Mouse (Mus musculus) c-Kit-negative CD71-positive TER-119-positive erythroid progenitor cells, embryonic 14.5 days (primary cell): ENCODE data around the gene Lin7a.

Experiments used
- DNase-seq: peaks from one replicate; pipeline ENCODE4 v3.0.0-alpha.2; 2013; ENCODE audit warnings: low read depth, low spot score

Gene Lin7a

DNA sequence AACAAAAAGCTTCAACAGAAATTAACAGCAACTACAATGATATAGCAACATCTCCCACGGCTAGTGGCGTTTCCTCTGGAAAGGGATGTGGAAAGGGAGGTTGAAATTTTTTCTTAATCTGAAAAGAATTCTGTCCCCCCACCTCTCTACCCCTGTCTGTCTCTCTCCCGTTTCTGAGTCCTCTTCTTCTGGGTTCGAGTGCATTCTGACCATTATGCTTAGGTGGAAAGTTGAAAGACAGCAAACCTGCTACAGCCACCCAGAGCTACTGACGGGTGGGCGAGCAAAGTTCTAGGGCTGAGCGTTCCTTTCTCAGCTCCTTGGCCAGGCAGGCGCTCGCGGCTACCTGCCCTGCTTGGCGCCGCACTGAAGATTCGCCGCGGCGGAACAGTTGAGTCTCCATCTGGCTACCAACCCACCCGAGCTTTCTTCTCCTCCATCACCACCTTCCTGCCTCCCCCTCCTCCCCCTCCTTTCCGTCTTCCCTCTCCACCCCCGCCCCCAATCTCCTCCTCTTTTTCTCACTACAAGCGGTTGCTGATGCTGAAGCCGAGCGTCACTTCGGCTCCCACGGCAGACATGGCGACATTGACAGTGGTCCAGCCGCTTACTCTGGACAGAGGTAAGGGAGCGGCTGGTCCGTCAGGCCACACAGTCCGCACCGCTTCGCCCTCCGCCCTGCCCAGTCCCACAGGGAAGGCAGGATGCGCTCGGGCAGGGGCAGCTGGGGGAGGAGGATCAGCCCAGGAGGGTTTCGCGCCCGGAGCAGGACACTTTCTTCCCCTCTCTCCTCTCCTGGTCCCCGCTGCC, at the start of gene Lin7a:
TSS of gene Lin7a (plus strand) at position 366 of the 810 bp plus-strand sequence.
- DNase-seq = no peak

DNA sequence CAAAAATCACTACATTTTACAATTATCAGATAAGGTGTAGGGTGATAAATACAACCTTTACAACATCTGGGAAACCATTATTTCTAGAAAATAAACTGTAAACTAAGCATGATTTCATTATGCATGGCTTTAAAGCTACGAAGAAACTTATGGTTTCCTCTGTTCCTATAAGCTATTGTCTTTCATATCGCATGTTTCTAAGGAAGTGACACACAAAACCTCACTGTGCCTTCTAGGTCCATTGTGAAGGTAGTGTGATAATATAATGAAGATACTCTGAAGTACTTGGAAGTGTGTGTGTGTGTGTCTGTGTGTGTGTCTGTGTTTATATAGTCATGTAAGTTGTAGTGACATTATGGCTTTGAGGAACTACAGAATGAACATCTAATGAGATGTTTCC, 49.8 kb upstream of the Lin7a start:
- no peak for DNase-seq

DNA sequence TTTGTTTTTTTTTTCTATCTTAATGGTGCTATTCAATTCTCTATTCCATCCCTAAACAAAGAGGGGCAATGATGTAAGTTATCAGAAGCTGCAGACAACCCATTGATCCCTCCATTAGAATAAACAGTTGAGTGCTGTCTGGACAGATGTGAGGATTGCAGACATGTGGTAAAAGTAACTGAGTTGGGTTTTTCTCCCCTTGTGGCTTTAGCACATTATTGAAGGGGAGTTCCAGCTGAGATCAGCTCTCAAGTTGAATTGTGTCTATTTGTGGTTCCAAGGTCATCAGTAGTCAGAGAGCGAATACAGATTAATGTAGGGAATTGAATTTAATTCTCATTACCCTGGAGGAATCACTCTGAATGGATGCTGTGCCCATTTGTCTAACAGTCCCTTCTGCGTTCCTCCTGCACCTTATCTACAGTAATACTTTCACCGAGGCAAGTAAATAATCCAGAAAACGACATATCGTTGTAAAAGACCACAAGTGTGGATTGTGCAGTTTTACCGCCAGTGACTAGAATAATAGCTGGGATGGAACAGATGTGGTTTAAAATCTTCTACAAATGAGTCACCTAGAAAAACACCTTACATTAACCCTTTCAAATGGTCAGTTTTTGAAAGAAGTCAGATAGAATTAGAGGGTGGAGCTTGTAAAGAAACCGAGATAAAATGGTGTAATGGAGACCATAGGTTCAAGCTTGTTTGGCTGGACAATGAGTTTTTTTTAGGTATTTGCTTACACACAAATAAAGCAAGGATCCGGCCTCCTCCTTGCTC, 48.9 kb upstream of the Lin7a start:
- DNase-seq = no peak

DNA sequence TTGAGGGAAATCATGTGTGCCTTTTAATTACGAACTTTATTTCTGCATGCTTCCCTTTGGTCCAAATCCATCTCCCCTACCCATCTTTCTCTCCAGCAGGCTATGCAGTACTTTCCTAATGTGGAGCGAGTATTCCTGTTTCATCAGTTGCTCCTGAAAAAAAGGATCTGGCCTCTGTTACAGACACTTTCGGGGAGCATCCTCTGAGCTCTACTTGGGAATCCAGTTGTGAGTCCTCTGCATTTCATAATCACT, 48.4 kb upstream of the Lin7a start:
- DNase-seq = no peak

DNA sequence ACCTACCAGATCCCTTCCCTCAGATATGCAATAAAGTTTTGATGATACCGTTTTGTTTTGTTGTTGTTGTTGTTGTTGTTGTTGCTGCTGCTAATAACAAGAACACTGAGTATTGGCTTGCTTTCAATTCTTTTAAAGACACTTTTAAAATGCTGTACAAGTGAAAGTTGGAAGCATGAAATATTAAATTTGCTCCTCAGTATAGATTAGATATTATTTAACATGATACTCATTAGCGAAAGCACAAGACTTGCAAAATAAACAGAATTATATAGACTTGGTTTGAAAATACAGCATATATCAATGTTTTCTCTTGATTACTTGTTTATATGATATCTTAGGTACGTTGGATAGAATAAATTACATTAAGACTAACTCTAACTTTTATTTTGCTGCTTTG, 47.7 kb upstream of the Lin7a start:
- DNase-seq = no peak

DNA sequence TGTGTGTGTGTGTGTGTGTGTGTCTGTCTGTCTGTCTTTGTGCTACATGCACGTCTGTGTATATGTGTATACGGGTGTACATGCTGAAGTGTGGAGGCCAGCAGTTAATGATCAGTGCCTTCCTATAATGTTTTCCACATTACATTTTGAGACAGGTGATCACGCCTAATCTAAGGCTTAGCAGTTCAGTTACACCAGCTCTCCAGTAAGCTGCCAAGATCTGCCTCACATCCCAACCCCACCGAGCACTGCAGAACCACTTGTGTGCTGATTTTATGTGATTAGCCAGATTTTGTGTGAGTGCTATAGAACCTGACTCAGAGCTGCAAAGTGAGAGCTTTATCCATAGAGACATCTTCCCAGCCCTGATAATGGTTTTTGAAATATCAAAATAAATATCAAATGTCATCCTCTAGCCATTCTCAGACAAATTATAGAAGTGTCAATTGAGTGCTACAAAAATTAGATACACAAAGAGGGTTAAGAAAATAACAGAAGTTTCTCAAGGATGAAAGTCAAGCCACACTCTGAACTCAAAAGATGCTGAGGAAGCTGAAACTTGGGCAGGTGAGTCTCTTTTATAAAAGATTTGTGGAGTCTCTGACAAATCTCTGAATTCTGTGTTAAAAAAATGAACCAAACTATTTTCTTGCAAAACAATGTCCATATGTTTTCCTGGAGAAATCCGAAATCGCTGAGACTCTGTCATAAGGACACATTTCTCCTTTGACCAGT, 46.7 kb upstream of the Lin7a start:
- DNase-seq = no peak

DNA sequence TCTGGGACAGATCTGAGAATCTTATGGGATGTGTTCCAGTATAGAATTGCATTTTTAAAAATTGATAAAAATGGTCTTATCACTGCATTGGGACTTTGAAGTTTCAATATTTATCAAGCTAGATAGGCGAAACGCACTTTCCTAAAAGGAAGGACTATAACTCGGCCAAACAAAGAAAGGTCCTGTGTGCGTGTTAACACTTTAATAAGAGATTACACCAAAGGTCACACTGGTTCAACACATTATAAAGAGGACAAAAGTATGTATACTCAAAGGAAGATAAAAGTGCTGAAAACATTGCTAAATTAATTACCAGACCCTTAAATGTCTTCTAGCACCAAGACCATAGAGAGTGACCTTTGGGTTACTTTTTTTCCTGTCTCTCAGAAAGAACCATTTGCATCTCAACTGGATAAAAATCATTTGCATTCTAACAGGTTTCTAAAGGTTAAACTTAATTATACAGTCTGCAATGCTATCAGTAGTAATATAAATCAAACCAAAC, 46.1 kb upstream of the Lin7a start:
- DNase-seq = no peak

DNA sequence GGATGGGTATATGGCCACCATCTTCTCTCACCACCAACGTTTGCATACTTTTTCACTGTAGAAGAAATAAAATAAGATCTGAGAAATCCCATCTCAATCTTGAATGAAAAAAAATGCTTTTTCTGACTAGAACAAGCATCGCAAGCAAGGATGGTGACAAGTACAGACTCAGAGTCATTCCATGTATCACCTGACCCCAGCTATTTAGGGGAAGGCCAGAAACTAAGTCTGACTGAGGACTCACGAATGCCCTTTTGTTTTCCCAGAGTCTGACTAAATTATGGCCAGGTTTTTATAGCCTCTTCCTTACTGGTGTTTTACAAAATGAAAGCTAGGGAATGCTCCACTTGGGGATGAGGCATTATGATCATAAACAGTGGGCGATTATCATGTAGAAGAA, 45.6 kb upstream of the Lin7a start:
- no peak for DNase-seq

DNA sequence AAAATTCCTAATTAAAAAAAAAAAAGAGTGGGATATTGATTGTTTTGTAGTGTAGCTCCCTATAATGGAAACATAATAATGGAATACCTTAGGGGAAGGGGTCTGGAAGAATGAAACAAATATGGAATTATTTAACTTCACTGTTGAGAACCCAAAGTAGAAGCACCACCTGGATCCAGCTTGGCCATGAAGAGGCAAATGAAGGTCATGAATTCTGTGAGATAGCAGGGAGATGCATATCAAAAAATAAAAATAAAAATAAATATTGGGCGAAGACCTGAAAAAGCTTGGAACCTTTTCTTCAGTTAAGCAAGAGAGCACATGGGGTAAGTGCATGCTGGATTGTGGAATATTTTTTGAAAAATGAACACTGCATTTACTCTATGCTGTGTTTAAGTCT, 43.6 kb upstream of the Lin7a start:
- DNase-seq = no peak

DNA sequence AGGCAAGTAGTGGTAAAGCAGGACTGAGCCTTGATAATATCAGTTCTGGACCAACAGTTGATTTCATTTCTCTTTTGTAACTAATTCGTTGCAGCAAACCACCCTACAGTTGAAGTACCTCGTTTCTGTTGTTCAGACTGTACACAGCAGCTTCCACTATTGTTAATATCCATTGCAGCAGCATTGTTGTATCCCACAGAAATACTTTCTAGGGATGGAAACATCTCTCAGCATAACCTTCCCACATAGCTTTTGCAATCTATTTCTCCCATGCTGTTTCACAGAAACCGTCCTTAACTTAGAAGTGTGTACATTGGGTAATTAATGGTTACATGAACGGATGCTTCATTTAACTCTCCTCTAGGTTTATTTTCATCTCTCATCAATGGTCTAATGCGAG, 42.7 kb upstream of the Lin7a start:
- no peak for DNase-seq

DNA sequence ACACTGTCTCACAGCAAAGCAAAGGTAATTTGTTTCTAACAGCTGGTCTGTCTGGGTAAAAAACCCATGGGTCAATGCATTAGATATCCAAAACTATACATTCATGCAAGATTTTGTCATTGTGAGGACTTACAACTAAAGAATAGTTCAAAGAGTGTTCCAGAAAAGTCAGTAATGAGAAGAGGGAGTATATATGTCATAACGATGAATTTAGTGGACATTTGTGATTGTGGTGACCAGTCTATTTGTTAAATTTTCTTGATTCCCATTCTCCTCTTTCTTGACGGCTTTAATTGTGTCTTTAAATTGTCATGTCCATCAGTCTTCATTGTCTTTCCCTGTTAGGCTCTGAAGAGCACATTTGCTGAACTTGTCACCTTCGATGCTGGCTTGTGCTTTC, 42.1 kb upstream of the Lin7a start:
- no peak for DNase-seq

DNA sequence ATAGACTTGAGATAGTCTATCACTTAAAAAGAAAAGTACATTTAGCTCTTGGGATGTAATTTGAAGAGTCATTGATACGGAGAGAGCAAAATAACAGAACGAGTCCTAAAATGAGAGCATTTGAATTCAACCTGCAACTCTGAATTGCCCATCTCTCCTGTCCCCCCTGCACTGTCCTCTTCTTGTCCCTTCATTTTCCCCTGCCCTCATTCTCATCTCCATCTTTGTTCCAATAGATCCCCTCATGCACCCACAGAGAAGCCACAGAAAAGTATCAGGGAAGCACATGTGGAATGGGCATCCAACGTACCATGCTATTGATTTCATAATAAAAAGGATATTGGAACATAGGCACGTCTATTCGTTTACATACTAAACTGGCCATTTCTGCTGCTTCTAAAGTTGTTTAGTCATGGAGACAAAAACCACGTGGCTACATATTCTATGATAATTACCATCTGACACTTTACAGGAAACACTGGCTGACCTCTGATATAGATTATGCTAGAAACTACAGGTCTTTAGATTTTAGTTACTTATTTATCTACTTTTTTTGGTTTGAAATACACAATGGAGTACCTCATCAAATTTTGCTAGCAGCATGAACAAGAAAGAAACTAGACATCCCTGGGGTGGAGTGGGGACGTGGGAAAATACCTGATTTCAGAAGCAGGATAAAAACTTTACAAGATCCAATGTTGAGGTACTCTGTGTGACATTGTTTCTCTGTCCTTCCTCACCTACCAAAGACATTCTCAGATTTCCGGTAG, 41.2 kb upstream of the Lin7a start:
- no peak for DNase-seq

DNA sequence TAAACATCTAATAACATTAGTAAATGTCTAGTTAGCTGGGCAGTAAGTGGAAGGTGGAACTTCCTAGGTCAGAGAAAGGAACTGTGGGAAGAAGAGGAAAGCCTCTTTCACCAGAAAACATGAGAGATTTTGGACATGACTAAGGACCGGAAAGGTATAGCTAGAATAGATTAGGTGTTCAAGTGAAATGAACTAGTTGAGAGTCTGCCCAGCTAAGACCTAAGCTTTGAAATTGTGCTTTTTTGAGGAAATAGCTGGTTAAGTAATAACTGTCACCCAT, 40.7 kb upstream of the Lin7a start:
- DNase-seq = no peak

DNA sequence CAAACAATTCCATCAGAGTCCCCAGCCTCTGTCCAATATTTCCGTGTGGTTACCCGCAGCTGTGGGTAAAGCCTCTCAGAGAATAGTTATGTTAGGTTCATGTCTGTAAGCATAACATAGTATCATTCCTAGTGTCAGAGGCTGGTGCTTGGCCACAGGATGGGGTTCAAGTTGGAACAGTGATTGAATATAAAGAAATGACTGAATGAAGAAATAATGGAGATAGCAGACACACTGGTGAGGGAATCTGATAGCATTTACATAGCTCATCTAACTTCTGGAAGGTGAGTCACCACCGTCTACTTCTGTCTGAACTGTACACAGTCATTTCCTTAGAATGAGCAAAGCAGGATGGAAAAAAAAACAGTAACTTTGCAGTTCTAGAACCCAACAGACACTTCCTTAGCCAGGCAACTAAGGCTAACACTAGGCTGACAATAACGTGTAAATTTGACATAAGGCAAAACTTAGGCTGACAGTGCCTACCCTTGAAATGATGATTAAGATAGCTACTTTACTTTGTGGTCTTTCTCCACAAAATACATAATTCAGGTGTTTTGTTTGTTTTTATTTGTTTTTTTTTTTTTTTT, 40.0 kb upstream of the Lin7a start:
- no peak for DNase-seq

DNA sequence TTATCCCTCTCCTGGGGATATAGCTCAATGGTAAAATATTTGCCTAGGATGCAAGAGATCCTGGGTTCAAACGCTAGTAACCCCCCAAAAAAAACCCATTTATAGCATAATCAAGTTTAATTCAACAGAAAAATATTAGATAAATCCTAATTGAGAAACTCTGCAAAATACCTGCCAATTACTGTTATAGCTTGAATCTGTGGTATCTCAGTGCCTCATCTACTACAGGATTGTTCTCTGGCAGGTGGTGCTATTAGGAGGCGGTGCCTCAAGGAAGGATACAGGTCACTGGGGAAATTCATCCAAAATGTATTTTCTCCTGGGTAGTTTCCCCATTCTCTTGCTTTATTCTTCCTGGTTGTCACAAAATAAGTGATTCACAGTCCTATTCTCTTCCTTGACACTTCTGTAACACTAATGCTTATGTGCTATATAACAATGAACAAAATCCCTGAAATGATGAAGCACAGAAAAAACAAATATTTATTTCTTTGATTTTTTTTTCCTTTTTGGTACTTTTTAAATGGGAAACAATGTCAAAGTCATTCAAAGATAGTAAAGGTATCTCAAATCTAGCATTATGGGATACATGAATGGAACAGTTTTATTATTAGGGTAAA, 38.9 kb upstream of the Lin7a start:
- no peak for DNase-seq

DNA sequence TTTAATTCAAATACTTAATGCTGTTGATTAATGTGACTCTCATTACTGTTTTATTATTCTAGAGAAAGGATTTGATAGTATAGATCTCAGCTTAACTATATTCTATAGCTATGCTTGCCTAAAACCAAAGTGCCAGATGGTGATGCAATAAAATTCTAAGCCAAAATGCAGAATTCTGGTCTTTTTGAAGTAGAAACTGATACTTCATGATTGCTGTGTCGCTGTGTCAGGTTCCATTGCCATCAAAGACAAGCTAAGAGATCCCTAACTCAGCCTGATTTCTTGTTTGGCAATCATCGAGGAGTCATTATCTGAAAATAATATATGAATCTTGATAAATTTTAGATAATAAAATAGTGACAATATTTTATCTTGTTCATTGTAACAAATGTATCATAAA, 38.3 kb upstream of the Lin7a start:
- DNase-seq = no peak

DNA sequence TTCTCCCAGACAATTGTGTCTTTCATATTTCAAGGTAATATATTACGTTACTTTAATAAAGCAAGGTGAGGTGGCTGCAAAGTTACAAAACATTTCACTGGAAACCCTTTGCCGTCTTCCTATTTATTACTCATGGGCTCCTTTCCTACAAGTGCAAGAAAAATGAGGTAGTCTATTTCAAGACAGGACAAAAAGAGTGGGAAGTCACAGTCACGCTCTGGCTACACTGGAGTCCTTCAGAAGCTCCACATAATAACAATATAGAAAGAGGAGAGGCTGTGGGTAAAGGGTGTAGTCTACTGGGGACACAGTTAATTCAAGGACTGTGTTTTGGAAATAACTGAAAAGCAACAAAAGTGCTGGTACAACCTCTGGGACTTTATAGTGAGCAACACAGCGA, 37.7 kb upstream of the Lin7a start:
- DNase-seq = no peak

DNA sequence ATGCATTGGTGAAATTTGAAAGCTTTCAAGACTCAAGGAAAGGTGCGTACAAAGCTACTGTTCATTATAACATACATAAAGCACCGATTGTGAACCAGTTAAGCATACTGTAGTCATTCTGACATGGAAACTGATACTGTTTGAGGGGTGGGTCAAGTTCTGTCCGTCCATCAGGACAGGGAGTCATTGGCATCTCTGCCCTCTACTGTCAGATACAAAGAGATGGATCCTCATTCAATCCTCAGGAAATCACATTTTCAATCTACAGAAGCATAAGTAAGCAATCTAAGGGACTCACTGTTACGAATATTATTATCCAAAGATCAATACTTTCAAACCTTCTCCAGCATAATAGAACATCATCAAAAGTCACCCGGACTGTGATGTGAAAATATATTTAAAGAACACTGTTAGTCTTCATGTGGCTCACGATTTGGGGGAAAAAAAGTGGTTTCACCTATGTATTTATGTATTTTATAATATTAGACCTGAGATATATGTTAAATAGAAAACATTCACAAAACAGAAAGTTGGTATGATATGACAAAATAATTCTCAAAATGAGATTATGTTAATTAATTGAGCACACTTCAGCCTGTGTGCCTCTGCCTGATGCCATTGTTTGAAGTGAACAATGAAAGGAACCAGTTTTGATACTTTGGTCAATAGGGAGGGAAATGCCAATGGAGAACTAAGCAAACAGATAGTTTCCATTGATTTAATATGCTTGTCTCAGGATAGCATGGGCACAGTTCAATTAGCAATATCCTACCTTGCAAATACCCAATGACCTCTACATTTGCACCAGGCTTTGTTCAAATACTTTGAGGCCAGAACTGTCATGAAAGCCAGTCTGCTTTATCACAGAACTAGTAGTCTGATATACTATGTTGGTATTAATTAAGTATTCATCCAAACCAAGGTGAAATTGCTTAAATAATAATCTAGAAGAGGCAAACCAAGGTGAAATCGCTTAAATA, 36.8 kb upstream of the Lin7a start:
- DNase-seq = no peak

DNA sequence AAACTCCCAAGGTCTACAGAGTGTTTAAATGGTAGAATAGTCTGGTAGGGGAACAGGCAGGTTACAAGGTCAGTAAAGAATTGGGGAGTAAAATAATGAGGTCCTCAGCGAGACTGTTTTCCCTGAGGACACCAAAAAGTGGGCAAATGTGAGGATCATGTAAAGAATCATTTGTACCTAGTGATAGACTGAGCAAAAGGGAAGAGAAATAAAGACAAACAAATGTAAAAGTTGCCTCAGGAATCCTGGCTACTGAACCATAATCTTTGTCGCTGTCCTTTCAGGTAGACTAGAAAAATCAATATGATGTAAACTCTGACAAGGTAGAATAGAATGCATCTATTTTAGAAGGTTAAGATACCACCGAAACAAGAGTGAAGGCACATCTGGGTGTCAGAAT, 36.0 kb upstream of the Lin7a start:
- DNase-seq = no peak

DNA sequence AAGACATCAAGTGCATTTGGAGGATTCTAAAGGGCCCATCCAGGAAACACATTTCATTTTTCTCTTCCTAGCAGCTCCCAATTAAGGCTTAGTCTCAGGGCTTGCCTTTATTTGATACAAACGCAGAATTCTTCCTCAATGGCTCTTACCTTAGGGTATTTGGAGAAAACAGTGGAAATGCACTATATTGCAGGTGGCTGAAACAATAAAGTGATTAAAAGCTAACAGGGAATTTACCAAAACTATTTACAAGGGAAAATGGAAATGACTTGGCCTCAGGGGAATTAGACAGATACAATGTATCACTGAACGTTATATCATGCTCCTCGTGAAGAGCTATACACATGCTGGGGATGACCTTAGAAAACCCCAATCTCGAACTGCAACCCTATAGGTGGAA, 35.3 kb upstream of the Lin7a start:
- no peak for DNase-seq
